Comparison of ENCODE assay signal across 23 mouse cellular contexts in the genomic region with DNA sequence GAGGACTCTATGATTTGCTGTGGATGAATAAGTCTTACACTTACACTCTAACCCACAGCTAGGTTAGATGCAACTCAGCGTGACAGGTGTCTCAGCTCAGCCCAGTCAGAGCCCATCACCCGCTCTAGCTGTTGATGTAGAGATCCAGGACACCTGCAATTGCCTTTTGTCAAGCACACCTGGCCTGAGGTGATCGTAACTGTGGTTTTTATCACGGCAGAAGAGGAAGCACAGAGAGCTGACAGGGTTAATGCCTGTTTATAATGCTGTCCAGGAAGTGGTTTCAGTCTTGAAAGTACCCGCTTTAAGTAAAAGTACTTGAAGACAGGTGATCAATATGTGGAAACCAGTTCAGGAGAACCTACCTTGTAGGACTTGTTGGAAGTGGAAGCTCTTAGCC. TPM values are rescaled to one million over a fixed set of nuclear protein-coding genes. Genes with fewer than 3 reads are reported as not detected.
A peak's percentile ranks its signal among the peaks of the same experiment; 100 is the strongest.
DNase-seq lines count a peak whose midpoint lies in the region; ATAC-seq and TF ChIP-seq lines count a peak whose summit lies in the region.
"Had no signal": no experiment of that assay in that cellular context is flagged by ENCODE, and none has a peak within 500 bp of the region (broad histone marks: within the 10 kb centered on the region; RNA-seq: fewer than 3 reads in every experiment).

No protein-coding gene starts in this region.

- no peak for TF ChIP-seq CTCF in liver, embryonic 14.5 days (IDR thresholded peaks at IDR 0.05; ENCODE audit: low read depth)
- no peak for TF ChIP-seq CTCF in liver, postnatal 0 days (IDR thresholded peaks at IDR 0.05; ENCODE audit: low read depth)

- TF ChIP-seq EP300 in liver, embryonic 14.5 days (IDR thresholded peaks at IDR 0.05; ENCODE audit: low read depth), result no peak
- no peak for TF ChIP-seq EP300 in liver, postnatal 0 days (IDR thresholded peaks at IDR 0.05; ENCODE audit: low read depth)

- H3K4me3 ChIP-seq in liver, embryonic 14.5 days (ENCODE audit: insufficient read depth in 1 of 2, low read depth in 2 of 2, low read length in 2 of 2), result no peak overlapping the region
- no peak overlapping the region for H3K4me3 ChIP-seq in liver, postnatal 0 days (ENCODE audit: low read depth, low read length)
- H3K4me3 ChIP-seq: embryonic facial prominence, embryonic 13.5 days; forebrain, embryonic 15.5 days; hindbrain, embryonic 10.5 days; left cerebral cortex, adult 2 months; limb, embryonic 10.5 days; stomach, embryonic 15.5 days had no signal

- peaks cover 44 to 45% of the 10 kb centered on the region in 2 experiments for H3K4me1 ChIP-seq in liver, embryonic 14.5 days (replicated peaks; ENCODE audit: control insufficient read depth in 2 of 2, insufficient read depth in 2 of 2, low read length in 1 of 2)
- peaks cover 18% of the 10 kb centered on the region for H3K4me1 ChIP-seq in liver, postnatal 0 days (ENCODE audit: insufficient read depth)
- H3K4me1 ChIP-seq: embryonic facial prominence, embryonic 13.5 days; forebrain, embryonic 15.5 days; limb, embryonic 10.5 days; stomach, embryonic 15.5 days had no signal

- 56% methylated on average over 5 of the region's 5 CpGs for WGBS in liver, embryonic 14.5 days (ENCODE audit: insufficient replicate concordance)
- 53% methylated on average over 5 of the region's 5 CpGs for WGBS in liver, postnatal 0 days (ENCODE audit: insufficient replicate concordance)

- H3K9me3 ChIP-seq in liver, embryonic 14.5 days (ENCODE audit: control insufficient read depth, low read length), result no peaks in the 10 kb centered on the region
- H3K9me3 ChIP-seq in liver, postnatal 0 days (ENCODE audit: low read length), result no peaks in the 10 kb centered on the region
- H3K9me3 ChIP-seq: embryonic facial prominence, embryonic 13.5 days; forebrain, embryonic 15.5 days; hindbrain, embryonic 10.5 days; limb, embryonic 10.5 days; stomach, embryonic 15.5 days had no signal

- H3K9ac ChIP-seq in liver, embryonic 14.5 days (replicated peaks), result peak overlapping the region; percentile 9; the same call in 1 of the 2 replicates
- H3K9ac ChIP-seq in liver, postnatal 0 days (replicated peaks), result no peak overlapping the region
- H3K9ac ChIP-seq: embryonic facial prominence, embryonic 13.5 days; forebrain, embryonic 15.5 days; stomach, embryonic 15.5 days had no signal

- no peaks in the 10 kb centered on the region for H3K27me3 ChIP-seq in liver, embryonic 14.5 days (ENCODE audit: control insufficient read depth, insufficient read depth, low read length)
- no peaks in the 10 kb centered on the region for H3K27me3 ChIP-seq in liver, postnatal 0 days (ENCODE audit: insufficient read depth, low read length)
- H3K27me3 ChIP-seq: embryonic facial prominence, embryonic 13.5 days; forebrain, embryonic 15.5 days; stomach, embryonic 15.5 days had no signal

- DNase-seq in liver, embryonic 14.5 days (ENCODE audit: low read depth in 3 of 3, low spot score in 3 of 3), result no peak
- no peak for DNase-seq in liver, postnatal 0 days
- peak; percentile 64 to 75 for DNase-seq in B cell, adult 2 months
- peak; percentile 80 for DNase-seq in T-cell, adult 2 months (ENCODE audit: low spot score)
- DNase-seq in ovary, postnatal 10 days (ENCODE audit: low spot score), result no peak
- DNase-seq in frontal cortex, postnatal 25 days (ENCODE audit: low spot score in 2 of 2), result no peak
- DNase-seq: adrenal gland, postnatal 25 days; cerebellum, adult 11 months; cerebellum, postnatal 10 days; gastrocnemius, postnatal 36 days; kidney, adult 2 months; kidney, postnatal 14 days; lung, adult 18-20 months; right cerebral cortex, adult 18-20 months had no signal

- no peak overlapping the region for H3K4me2 ChIP-seq in liver, embryonic 14.5 days (ENCODE audit: low read depth)
- no peak overlapping the region for H3K4me2 ChIP-seq in liver, postnatal 0 days (ENCODE audit: low read depth, low read length)
- H3K4me2 ChIP-seq: embryonic facial prominence, embryonic 13.5 days; forebrain, embryonic 15.5 days; stomach, embryonic 15.5 days had no signal

- H3K27ac ChIP-seq in liver, embryonic 14.5 days, result no peak overlapping the region; the same call in 1 of the 2 replicates
- H3K27ac ChIP-seq in liver, postnatal 0 days (ENCODE audit: low read depth), result no peak overlapping the region
- H3K27ac ChIP-seq: embryonic facial prominence, embryonic 13.5 days; forebrain, embryonic 15.5 days; hindbrain, embryonic 10.5 days; left cerebral cortex, adult 2 months; limb, embryonic 10.5 days; stomach, embryonic 15.5 days had no signal

- H3K36me3 ChIP-seq in liver, embryonic 14.5 days (replicated peaks; ENCODE audit: control insufficient read depth, insufficient read depth, low read depth), result no peaks in the 10 kb centered on the region
- H3K36me3 ChIP-seq in liver, postnatal 0 days (replicated peaks; ENCODE audit: insufficient read depth, low read length), result no peaks in the 10 kb centered on the region
- H3K36me3 ChIP-seq: embryonic facial prominence, embryonic 13.5 days; forebrain, embryonic 15.5 days; G1E; hindbrain, embryonic 10.5 days; limb, embryonic 10.5 days; stomach, embryonic 15.5 days had no signal

- no peak for ATAC-seq in liver, embryonic 14.5 days (ENCODE audit: insufficient read depth)
- no peak for ATAC-seq in liver, postnatal 0 days
- peak; percentile 47 for ATAC-seq in neutrophil, adult 5-6 weeks (ENCODE audit: extremely low read depth, insufficient number of reproducible peaks, low FRiP score, poor library complexity, severe bottlenecking)
- ATAC-seq: forebrain, embryonic 15.5 days; midbrain, embryonic 16.5 days had no signal

RNA-seq across cellular contexts. Expression of gene Lpcat1, which starts 32.3 kb away (rescaled TPM):
- polyA plus RNA-seq in liver, embryonic 14.5 days (2012; rRNA removed), result 49.5 and 61.0 TPM in 2 replicates
- 63.7 and 72.5 TPM in 2 replicates for polyA plus RNA-seq in liver, embryonic 14.5 days (2014; fragmentation: Nextera tagmentation; extraction: Ambion mirVana)
- polyA plus RNA-seq in liver, postnatal 0 days (2015; fragmentation: Nextera tagmentation; extraction: Ambion mirVana), result 31.0 and 32.4 TPM in 2 replicates
- 55.7 and 62.5 TPM in 2 replicates for total RNA-seq in neutrophil, adult 5-6 weeks (2017)
- polyA plus RNA-seq: G1E had no signal

Comparison
In these comparisons a context has a peak if more than half of its experiments do, and no peak if none do; other contexts are left out.
1. DNase-seq: peak in B cell, adult 2 months (2 of 2) and T-cell, adult 2 months (single experiment); none in liver, embryonic 14.5 days (0 of 3), liver, postnatal 0 days (single experiment), ovary, postnatal 10 days (single experiment) and frontal cortex, postnatal 25 days (0 of 2).